Mouse (Mus musculus) stomach, embryonic 16.5 days (tissue): ENCODE measurements around the gene Avpr1b. TPM values are rescaled to one million over a fixed set of nuclear protein-coding genes. Genes with fewer than 3 reads are reported as not detected.

ENCODE experiments used
- ATAC-seq: fragments of 200-750 bp; cut with Nextera tagmentation; 2 replicates; pipeline ENCODE4 v1.8.0; 2017; ENCODE audit warnings: moderate number of reproducible peaks, moderate TSS enrichment; ENCODE audit not compliant: insufficient read depth, low FRiP score
- H3K27ac ChIP-seq: fragments of 300-500 bp; sonication (generic); 2 replicates; pipeline ENCODE4 v1.5.1; 2014; ENCODE audit warnings: low read length
- H3K27me3 ChIP-seq: fragments of 300-500 bp; sonication (generic); 2 replicates; pipeline ENCODE4 v1.6.1; 2014; ENCODE audit warnings: low read length, control low read depth, mixed read lengths; ENCODE audit not compliant: control insufficient read depth, insufficient read depth
- H3K36me3 ChIP-seq: fragments of 300-500 bp; sonication (generic); 2 replicates; pipeline ENCODE4 v1.6.1; 2014; ENCODE audit warnings: low read length; ENCODE audit not compliant: control insufficient read depth, insufficient read depth
- H3K4me1 ChIP-seq: fragments of 300-500 bp; sonication (generic); 2 replicates; pipeline ENCODE4 v1.6.1; 2014; ENCODE audit warnings: low read length, control low read depth, mixed read lengths; ENCODE audit not compliant: control insufficient read depth, insufficient read depth
- H3K4me2 ChIP-seq: fragments of 300-500 bp; sonication (generic); 2 replicates; pipeline ENCODE4 v1.6.1; 2014; ENCODE audit warnings: low read depth, low read length, mixed read lengths
- H3K4me3 ChIP-seq: fragments of 300-500 bp; sonication (generic); replicated peaks from 2 replicates; pipeline ENCODE4 v1.5.1; 2014; ENCODE audit warnings: mild to moderate bottlenecking, low read length
- H3K9ac ChIP-seq: fragments of 300-500 bp; sonication (generic); 2 replicates; pipeline ENCODE4 v1.6.1; 2014; ENCODE audit warnings: low read length
- H3K9me3 ChIP-seq: fragments of 300-500 bp; sonication (generic); replicated peaks from 2 replicates; pipeline ENCODE4 v1.6.1; 2016; ENCODE audit warnings: low read length, control low read depth; ENCODE audit not compliant: control insufficient read depth
- WGBS: fragments of 180-500 bp; shearing (Covaris S2); extraction: QIAGEN DNeasy Blood & Tissue Kit; methylation state at CpG from one replicate; pipeline ENCODE4 v1.1.7; 2014; 5-methylcytosine and 5-hydroxymethylcytosine counted together
- polyA plus RNA-seq: library from polyadenylated mRNA; unstranded; fragments of >200 nt; fragmentation: Nextera tagmentation; extraction: Ambion mirVana; gene quantifications from 2 replicates; pipeline ENCODE4 v1.2.1, GENCODE M21; 2015

Gene Avpr1b
- polyA plus RNA-seq, 1 experiment from 2014 or later = 0.04 TPM

DNA sequence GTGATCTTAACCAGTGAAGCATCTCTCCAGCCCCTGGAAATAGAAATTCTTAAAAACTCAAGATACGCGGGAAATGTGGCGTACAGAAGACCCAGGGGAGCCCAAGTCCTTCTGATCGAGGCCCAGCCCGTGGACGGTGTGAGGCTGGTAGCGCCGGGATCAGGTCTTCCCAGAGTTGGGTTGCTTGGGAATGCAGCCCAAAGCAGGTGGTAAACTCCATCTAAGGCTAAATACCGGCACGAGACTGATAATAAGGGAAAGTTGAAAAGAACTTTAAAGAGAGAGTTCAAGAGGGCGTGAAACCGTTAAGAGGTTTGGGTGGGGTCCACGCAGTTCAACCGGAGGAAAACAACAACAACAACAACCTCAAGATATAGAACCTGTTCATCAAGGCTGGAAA is 25.3 kb upstream of the Avpr1b start:
- WGBS = 94% methylated on average over 14 of the region's 14 CpGs
- Histone ChIP-seq H3K4me3 (no peak overlapping the region), H3K27ac (no peak overlapping the region), H3K4me2 (no peak overlapping the region), H3K4me1 (no peaks in the 10 kb centered on the region), H3K9ac (no peak overlapping the region), H3K36me3 (no peaks in the 10 kb centered on the region), H3K9me3 (no peaks in the 10 kb centered on the region), H3K27me3 (no peaks in the 10 kb centered on the region)
- ATAC-seq = peak; percentile 74; the same call in 1 of the 2 replicates

DNA sequence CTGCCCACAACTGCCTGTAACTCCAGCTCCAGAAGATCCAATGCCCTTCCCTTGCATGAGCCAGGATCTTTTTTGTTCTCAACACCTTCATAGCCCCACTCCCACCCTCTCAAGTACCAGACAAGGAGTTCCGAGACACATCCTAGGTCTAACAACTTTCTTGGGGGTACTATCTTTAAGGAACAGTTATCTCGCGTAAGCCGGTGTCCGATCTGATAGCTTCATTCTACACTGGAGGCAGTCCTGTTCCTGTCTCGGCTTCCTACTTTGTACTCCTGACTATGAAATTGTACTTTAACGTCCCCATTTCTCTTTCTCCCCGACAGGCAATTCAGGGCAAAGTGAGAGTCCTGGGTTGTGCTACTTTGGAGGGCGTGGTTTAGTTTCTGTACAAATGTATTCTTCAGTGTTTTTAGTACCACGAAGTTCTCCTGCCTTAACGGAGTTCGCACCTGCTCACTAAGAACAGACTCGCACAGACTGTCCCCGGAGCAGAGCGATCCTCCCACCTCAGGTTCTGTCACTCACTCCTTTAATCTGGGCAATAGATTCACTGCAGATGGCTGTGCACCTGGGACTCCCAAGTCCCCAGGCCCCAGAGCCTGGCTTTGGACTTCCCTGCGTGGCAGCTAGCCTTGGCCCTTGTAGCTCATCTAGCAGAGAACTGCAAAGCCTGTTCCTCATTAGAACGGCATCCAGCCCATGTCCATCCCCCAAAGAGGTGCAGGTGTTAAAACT is 19.9 kb upstream of the Avpr1b start:
- Histone ChIP-seq H3K36me3 (no peaks in the 10 kb centered on the region), H3K27ac (no peak overlapping the region), H3K4me3 (no peak overlapping the region), H3K9ac (no peak overlapping the region), H3K4me1 (no peaks in the 10 kb centered on the region), H3K9me3 (no peaks in the 10 kb centered on the region), H3K4me2 (no peak overlapping the region), H3K27me3 (no peaks in the 10 kb centered on the region)
- 75% methylated on average over 17 of the region's 17 CpGs for WGBS
- ATAC-seq = no peak

DNA sequence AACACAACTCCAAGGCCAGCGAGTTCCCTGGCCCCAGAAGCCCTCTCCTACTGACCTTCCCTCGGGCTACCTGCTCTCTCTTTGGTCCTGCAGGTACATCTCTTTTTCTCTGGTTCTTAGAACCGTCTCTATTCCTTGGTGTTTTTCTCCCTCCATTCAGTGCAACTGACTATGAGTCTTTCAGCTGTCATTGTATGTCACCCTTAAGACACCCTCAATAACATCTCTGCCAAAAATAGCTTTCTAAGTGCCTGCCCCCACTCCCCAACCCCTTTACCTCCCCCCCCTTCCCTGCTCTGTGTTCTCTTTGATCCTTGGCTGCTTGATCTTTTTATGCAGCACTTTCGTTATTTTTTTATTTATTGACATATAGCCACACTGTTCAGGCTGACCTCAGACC is 18.6 kb upstream of the Avpr1b start:
- Histone ChIP-seq H3K27me3 (no peaks in the 10 kb centered on the region), H3K27ac (no peak overlapping the region), H3K4me2 (no peak overlapping the region), H3K36me3 (no peaks in the 10 kb centered on the region), H3K4me3 (no peak overlapping the region), H3K4me1 (no peaks in the 10 kb centered on the region), H3K9ac (no peak overlapping the region), H3K9me3 (no peaks in the 10 kb centered on the region)
- WGBS = 45% methylated on average over 4 of the region's 4 CpGs
- ATAC-seq = no peak

DNA sequence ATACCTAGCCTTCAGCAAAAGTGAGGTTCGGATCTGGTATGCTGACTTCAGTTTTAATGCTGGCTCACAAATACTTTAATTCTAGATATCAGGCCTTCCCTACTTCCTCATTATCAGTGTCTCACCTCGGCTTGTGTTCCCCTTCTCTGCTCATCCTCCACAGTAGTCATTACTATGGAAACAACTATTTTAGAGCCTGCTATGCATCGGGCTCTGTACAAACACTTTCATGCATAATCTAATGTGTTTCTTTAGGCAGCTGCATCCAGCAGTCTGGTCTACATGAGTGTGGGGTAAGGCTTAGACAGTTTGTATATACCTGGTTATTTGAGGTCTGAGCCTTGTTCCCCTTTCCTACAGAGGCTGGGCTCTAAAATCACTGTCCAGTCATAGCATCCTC is 15.4 kb upstream of the Avpr1b start:
- Histone ChIP-seq H3K27ac (no peak overlapping the region), H3K9me3 (no peaks in the 10 kb centered on the region), H3K4me3 (no peak overlapping the region), H3K27me3 (no peaks in the 10 kb centered on the region), H3K4me2 (no peak overlapping the region), H3K4me1 (no peaks in the 10 kb centered on the region), H3K36me3 (no peaks in the 10 kb centered on the region), H3K9ac (no peak overlapping the region)
- WGBS = 79% methylated on average over 3 of the region's 3 CpGs
- ATAC-seq = no peak

DNA sequence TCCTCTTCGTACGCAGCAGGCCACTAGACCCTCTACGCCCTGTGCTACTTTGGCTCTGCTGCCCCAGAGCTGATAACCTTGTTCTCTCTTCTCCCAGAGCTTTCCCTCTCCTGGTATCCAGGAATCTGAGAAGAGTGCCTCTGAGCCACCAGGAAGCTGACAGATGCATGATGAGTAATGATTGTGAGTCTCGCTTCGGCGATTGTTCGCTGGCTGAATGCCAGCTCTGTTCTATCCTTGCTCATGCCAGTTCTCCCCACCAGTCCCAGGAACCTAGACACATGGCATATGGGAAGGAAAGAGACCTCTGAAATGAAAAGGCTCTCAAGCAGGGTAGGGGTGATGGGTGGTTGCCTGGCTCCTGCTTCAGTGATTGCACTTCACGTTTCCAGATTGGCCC is 12.2 kb upstream of the Avpr1b start:
- ATAC-seq = no peak
- Histone ChIP-seq H3K9me3 (no peaks in the 10 kb centered on the region; the same call in 1 of the 2 replicates), H3K36me3 (no peaks in the 10 kb centered on the region), H3K9ac (no peak overlapping the region), H3K4me3 (no peak overlapping the region), H3K4me2 (no peak overlapping the region), H3K4me1 (no peaks in the 10 kb centered on the region), H3K27me3 (no peaks in the 10 kb centered on the region), H3K27ac (no peak overlapping the region)
- WGBS = 53% methylated on average over 8 of the region's 8 CpGs

DNA sequence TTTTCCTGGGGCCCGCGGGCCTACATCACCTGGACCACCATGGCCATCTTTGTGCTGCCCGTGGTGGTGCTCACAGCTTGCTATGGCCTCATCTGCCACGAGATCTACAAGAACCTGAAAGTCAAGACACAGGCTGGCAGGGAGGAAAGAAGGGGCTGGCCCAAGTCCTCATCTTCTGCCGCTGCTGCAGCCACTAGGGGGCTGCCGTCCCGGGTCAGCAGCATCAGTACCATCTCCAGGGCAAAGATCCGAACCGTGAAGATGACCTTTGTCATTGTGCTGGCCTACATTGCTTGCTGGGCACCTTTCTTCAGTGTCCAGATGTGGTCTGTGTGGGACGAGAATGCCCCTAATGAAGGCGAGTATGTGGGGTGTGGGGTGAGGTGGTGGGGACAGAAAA is 1.3 kb downstream of the Avpr1b start:
- Histone ChIP-seq H3K36me3 (no peaks in the 10 kb centered on the region), H3K9me3 (no peaks in the 10 kb centered on the region), H3K4me2 (no peak overlapping the region), H3K9ac (no peak overlapping the region), H3K4me3 (no peak overlapping the region), H3K4me1 (no peaks in the 10 kb centered on the region), H3K27ac (no peak overlapping the region), H3K27me3 (peaks cover 3% of the 10 kb centered on the region; the same call in 1 of the 2 replicates)
- 29% methylated on average over 11 of the region's 11 CpGs for WGBS
- no peak for ATAC-seq

DNA sequence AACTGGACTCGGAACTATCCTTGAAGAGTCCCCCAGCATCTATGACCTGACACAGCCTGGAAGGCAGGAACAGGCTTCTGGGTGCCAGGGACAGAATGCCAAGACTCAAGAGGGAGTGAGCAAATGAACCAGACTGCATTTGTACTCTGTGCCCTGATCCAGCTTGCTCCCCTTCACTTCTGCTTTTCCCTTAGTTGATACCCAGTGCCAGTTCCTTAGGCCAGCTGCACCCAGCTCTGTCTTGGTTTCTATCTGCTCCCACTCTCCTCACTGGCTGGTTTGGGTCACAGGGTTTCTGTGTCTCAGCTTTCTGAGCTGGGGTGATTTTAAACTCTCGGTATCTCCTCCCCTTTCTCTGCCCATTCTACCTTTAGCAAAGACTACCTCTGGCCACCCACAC is 7.7 kb downstream of the Avpr1b start:
- H3K4me1 ChIP-seq = no peaks in the 10 kb centered on the region
- H3K27me3 ChIP-seq = no peaks in the 10 kb centered on the region
- no peak overlapping the region for H3K27ac ChIP-seq
- WGBS = 77% methylated on average over 2 of the region's 2 CpGs
- no peak overlapping the region for H3K4me2 ChIP-seq
- ATAC-seq = no peak
- H3K9ac ChIP-seq = no peak overlapping the region
- H3K9me3 ChIP-seq = no peaks in the 10 kb centered on the region
- no peak overlapping the region for H3K4me3 ChIP-seq
- no peaks in the 10 kb centered on the region for H3K36me3 ChIP-seq

DNA sequence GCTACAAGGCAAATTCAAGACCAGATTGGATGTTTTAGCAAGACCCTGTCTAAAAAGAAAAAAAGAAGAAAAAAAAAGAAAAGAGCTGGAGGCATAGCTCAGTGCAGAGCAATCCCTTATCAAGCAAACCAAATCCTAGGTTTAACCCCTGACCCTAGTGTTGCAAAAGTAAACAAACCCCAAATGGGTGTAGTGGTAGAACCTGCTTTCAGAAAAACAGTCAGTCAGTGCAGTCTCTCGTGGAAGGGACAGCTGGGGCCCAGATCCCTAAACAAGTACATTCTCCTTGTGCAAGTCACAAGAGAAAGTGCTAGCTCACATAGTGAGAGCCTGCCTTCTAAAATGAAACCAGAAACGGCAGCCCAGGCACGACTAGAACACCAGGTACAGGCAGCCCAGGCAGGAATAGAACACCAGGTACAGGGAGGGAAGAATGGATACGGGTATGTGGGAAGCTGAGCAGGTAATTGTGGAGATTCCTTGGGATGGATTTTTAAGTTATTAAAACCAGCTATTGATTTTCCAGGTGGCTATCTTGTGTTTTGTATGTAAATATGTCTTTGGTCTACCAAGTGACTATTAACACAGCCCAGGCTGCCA is 13.6 kb downstream of the Avpr1b start:
- Histone ChIP-seq H3K27ac (peak overlapping the region; percentile 46; the same call in 1 of the 2 replicates), H3K9me3 (no peaks in the 10 kb centered on the region), H3K4me2 (peak overlapping the region; percentile 27), H3K9ac (peak overlapping the region; percentile 31; the same call in 1 of the 2 replicates), H3K4me1 (no peaks in the 10 kb centered on the region), H3K4me3 (no peak overlapping the region; the same call in 1 of the 2 replicates), H3K27me3 (no peaks in the 10 kb centered on the region), H3K36me3 (no peaks in the 10 kb centered on the region)
- peak; percentile 56 for ATAC-seq
- WGBS = 18% methylated on average over 4 of the region's 4 CpGs

DNA sequence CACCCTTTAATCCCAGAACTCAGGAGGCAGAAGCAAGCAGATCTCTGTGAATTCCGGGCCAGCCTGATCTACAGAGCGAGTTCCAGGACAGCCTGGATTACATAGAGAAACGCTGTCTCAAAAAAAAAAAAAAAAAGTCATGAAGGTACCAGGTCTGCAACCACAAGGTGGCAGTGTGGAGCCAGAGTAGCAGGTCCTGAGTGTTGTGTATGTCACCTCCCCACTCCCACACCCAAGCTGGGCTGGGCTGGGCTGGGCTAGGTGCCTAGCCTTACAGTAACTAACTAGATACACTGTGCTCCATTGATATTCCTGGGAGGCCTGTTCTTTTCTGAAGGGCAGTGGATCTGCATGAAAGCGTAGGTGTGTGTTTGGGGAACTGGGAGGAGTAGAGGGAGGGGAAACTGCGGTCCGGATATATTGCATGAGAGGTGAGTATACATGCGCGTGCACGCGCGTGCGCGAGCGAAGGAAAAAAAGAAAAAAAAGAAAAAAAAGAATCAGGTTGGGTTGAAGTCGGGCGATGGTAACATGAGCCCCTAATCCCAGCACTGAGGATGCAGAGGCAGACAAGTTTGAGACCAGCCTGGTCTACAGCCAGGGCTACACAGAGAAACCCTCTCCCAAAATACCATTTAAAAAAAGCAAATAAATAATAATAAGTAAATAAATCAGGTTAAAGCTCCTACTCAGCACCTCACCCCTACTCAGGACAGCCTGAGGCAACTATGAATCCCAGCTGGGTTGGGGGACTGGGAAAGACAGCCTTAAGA is 14.5 kb downstream of the Avpr1b start:
- no peaks in the 10 kb centered on the region for H3K4me1 ChIP-seq
- H3K4me2 ChIP-seq = no peak overlapping the region
- H3K27ac ChIP-seq = no peak overlapping the region; the same call in 1 of the 2 replicates
- no peaks in the 10 kb centered on the region for H3K27me3 ChIP-seq
- peak; percentile 94 for ATAC-seq
- no peak overlapping the region for H3K9ac ChIP-seq
- 69% methylated on average over 16 of the region's 16 CpGs for WGBS
- no peaks in the 10 kb centered on the region for H3K36me3 ChIP-seq
- H3K9me3 ChIP-seq = no peaks in the 10 kb centered on the region
- H3K4me3 ChIP-seq = no peak overlapping the region
